Mouse (Mus musculus): Measurements from ENCODE around the gene Gm20547. TPM values are rescaled to one million over a fixed set of nuclear protein-coding genes. Genes with fewer than 3 reads are reported as not detected.

Gm20547 gene
- polyA plus RNA-seq, 1 experiment from 2014 or later: not detected

DNA sequence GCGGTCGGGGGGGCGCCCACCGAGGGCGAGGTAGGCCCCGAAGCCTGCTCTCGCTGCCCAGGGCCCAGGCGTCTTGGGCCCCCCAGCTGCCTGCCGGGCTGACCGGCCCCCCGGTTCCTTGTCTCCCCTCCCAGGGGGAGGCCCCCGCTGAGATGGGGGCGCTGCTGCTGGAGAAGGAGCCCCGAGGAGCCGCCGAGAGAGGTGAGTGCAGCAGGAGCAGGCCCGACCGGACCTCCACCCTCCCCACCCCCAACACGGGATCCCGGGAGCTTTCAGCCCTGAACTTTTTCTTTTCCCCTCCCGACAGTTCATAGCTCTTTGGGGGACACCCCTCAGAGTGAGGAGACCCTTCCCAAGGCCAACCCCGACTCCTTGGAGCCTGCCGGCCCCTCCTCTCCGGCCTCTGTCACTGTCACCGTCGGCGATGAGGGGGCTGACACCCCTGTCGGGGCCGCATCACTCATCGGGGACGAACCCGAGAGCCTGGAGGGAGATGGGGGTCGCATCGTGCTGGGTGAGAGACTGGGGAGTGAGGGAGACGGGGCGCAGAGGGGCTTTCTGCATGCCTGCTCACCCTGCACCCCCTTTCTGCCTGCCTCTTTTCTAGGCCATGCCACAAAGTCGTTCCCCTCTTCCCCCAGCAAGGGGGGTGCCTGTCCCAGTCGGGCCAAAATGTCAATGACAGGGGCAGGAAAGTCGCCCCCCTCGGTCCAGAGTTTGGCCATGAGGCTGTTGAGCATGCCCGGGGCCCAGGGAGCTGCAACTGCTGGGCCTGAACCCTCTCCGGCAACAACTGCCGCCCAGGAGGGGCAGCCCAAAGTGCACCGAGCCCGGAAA, 17.4 kb upstream of the Gm20547 start:
- 1% methylated on average over 34 of the region's 45 CpGs for WGBS
- ATAC-seq (ENCODE audit: low FRiP score, low TSS enrichment): no peak
- Histone ChIP-seq H3K36me3 (ENCODE audit: control insufficient read depth, insufficient read depth, low read length) (peaks cover 26% of the 10 kb centered on the region), H3K9ac (ENCODE audit: low read depth, low read length) (peak overlapping the region; percentile 93), H3K4me1 (ENCODE audit: control insufficient read depth, insufficient read depth, low read length) (peaks cover 13% of the 10 kb centered on the region), H3K4me3 (ENCODE audit: low read length) (peak overlapping the region; percentile 92), H3K27ac (ENCODE audit: low read depth, low read length) (peak overlapping the region; percentile 97), H3K27me3 (ENCODE audit: control insufficient read depth, insufficient read depth, low read length) (no peaks in the 10 kb centered on the region), H3K9me3 (ENCODE audit: control insufficient read depth, low read length) (no peaks in the 10 kb centered on the region), H3K4me2 (replicated peaks; ENCODE audit: low read depth, low read length) (peak overlapping the region; percentile 90)

DNA sequence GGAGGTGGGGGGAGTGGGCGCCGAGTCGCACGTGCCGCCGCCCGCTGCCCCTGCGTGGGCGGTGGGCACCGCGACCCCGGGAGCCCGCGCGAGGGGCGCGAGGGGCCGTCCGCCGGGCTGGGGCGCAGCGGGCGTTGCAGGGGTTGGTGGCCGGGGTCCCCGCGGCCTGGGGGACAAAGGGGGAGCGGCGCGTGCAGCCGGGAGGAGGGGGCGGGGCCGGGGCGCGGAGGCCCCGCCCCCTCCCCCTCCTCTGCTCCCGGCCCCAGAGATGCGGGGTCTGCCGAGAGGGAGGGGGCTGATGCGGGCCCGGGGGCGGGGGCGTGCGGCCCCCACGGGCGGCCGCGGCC, 16.8 kb upstream of the Gm20547 start:
- Histone ChIP-seq H3K9me3 (ENCODE audit: control insufficient read depth, low read length) (no peaks in the 10 kb centered on the region), H3K36me3 (ENCODE audit: control insufficient read depth, insufficient read depth, low read length) (peaks cover 24% of the 10 kb centered on the region), H3K4me1 (ENCODE audit: control insufficient read depth, insufficient read depth, low read length) (peaks cover 13% of the 10 kb centered on the region), H3K4me3 (ENCODE audit: low read length) (peak overlapping the region; percentile 92), H3K27ac (ENCODE audit: low read depth, low read length) (peak overlapping the region; percentile 97), H3K9ac (ENCODE audit: low read depth, low read length) (peak overlapping the region; percentile 93), H3K4me2 (replicated peaks; ENCODE audit: low read depth, low read length) (peak overlapping the region; percentile 90), H3K27me3 (ENCODE audit: control insufficient read depth, insufficient read depth, low read length) (no peaks in the 10 kb centered on the region)
- WGBS: 0% methylated on average over 18 of the region's 47 CpGs
- no peak for ATAC-seq (ENCODE audit: low FRiP score, low TSS enrichment)

DNA sequence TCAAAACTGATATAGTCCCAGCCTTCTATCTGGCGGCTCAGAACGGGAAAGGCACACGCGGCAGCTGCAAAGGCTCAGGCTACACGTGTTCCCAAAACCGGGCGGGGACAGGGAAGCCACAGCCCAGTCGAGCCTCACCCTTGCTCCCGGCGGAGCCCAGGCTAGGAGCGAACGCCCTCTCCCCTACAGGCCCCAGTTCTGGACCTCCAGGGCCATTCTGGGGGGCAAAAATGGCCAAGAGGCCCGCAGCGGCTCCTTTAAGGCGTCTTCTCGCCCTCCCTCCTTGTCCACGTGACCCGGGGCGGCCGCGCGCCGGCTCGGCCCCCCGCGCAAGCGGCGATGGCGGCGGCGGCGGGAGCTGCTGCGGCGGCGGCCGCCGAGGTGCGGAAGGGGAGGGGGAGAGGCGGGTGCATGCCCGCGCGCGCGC, 16.3 kb upstream of the Gm20547 start, which contains the start of the genes C2 and Ehmt2:
Gene C2, minus strand, starts transcription at position 106 of the 427 bp plus-strand sequence.
Gene Ehmt2, plus strand, starts transcription at position 310 of the 427 bp plus-strand sequence.
- Histone ChIP-seq H3K4me2 (replicated peaks; ENCODE audit: low read depth, low read length) (peak within 1 kb of the TSS; percentile 90), H3K9ac (ENCODE audit: low read depth, low read length) (peak within 1 kb of the TSS; percentile 93), H3K36me3 (ENCODE audit: control insufficient read depth, insufficient read depth, low read length) (peaks cover 19% of the 10 kb centered on the region), H3K4me3 (ENCODE audit: low read length) (peak within 1 kb of the TSS; percentile 92), H3K27me3 (ENCODE audit: control insufficient read depth, insufficient read depth, low read length) (no peaks in the 10 kb centered on the region), H3K9me3 (ENCODE audit: control insufficient read depth, low read length) (no peaks in the 10 kb centered on the region), H3K4me1 (ENCODE audit: control insufficient read depth, insufficient read depth, low read length) (peaks cover 13% of the 10 kb centered on the region), H3K27ac (ENCODE audit: low read depth, low read length) (peak within 1 kb of the TSS; percentile 97)
- under 1% methylated on average over 32 of the region's 44 CpGs for WGBS
- ATAC-seq (ENCODE audit: low FRiP score, low TSS enrichment): peak; percentile 53

DNA sequence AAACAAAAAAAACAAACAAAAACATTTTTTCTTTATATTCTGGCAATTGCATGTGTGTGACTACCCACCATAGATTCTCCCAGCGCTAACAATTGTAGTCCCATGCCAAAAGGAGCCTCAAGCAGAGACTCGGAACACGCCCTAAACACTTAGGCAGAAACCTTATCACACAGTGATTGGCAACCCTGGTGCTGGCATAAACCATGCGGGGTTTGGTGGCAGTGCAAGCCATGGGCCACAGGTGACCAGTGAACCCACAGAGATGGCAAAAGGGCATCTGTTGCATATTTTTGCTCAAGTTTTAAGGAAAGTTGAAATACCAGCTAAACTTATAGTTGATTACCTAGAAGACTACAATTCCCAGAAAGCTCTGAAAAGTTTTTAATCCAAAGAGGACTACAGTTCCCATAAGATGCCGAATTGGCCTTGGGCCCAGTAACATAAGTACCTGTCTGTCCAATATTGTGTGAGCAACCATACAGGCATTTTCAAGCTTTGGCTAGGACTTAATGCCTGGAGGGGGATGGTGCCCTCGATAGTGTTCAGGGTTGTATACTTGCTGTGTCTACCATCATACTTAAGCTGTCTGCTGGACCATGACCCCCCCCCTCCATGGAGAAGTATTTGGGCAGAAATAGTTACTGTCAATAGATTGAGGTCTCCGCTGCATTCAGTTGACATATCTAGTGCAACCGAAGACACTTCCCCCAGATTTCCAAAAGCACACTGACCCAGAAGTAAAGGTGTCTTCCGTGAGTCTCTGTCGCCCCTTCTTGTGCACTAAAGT, 15.7 kb upstream of the Gm20547 start:
- no peaks in the 10 kb centered on the region for H3K9me3 ChIP-seq (ENCODE audit: control insufficient read depth, low read length)
- H3K27me3 ChIP-seq (ENCODE audit: control insufficient read depth, insufficient read depth, low read length): no peaks in the 10 kb centered on the region
- H3K4me2 ChIP-seq (replicated peaks; ENCODE audit: low read depth, low read length): peak overlapping the region; percentile 90
- peak overlapping the region; percentile 92 for H3K4me3 ChIP-seq (ENCODE audit: low read length)
- H3K9ac ChIP-seq (ENCODE audit: low read depth, low read length): peak overlapping the region; percentile 93
- H3K4me1 ChIP-seq (ENCODE audit: control insufficient read depth, insufficient read depth, low read length): peaks cover 10% of the 10 kb centered on the region
- ATAC-seq (ENCODE audit: low FRiP score, low TSS enrichment): no peak
- H3K36me3 ChIP-seq (ENCODE audit: control insufficient read depth, insufficient read depth, low read length): peaks cover 13% of the 10 kb centered on the region
- H3K27ac ChIP-seq (ENCODE audit: low read depth, low read length): peak overlapping the region; percentile 97
- 16% methylated on average over 10 of the region's 10 CpGs for WGBS

DNA sequence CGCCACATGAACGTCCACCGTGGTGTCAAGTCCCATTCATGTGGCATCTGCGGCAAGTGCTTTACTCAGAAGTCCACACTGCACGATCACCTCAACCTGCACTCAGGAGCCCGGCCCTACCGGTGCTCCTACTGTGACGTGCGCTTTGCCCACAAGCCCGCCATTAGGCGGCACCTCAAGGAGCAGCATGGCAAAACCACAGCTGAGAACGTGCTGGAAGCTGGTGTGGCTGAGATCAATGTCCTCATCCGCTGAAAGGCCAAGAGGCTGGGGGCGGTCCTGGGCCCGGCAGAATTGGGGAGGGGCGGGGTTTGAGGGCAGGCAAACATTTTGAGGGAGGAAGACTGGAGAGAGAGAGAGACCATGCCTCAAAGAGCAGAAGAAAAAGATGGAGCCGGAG, 14.5 kb upstream of the Gm20547 start:
- Histone ChIP-seq H3K27ac (ENCODE audit: low read depth, low read length) (no peak overlapping the region), H3K27me3 (ENCODE audit: control insufficient read depth, insufficient read depth, low read length) (no peaks in the 10 kb centered on the region), H3K4me3 (ENCODE audit: low read length) (no peak overlapping the region), H3K4me1 (ENCODE audit: control insufficient read depth, insufficient read depth, low read length) (peaks cover 10% of the 10 kb centered on the region), H3K4me2 (replicated peaks; ENCODE audit: low read depth, low read length) (peak overlapping the region; percentile 8; the same call in 1 of the 2 replicates), H3K36me3 (ENCODE audit: control insufficient read depth, insufficient read depth, low read length) (peaks cover 7% of the 10 kb centered on the region), H3K9me3 (ENCODE audit: control insufficient read depth, low read length) (no peaks in the 10 kb centered on the region), H3K9ac (ENCODE audit: low read depth, low read length) (no peak overlapping the region)
- ATAC-seq (ENCODE audit: low FRiP score, low TSS enrichment): no peak
- WGBS: 87% methylated on average over 17 of the region's 17 CpGs

DNA sequence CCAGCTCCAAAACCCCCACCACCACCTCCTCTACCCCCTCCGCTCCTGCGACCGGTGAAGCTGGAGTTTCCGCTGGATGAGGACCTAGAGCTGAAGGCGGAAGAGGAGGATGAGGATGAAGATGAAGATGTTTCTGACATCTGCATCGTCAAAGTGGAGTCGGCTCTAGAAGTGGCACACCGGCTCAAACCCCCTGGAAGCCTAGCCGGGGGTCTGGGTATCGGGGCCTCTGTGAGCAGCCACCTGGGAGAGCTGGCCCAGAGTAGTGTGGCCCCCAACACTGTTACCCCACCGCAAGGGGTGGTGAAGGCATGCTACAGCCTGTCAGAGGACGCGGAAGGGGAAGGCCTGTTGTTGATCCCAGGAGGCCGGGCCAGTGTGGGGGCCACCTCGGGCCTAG, 13.9 kb upstream of the Gm20547 start:
- peak overlapping the region; percentile 79 for H3K4me2 ChIP-seq (replicated peaks; ENCODE audit: low read depth, low read length)
- H3K4me3 ChIP-seq (ENCODE audit: low read length): peak overlapping the region; percentile 53
- peaks cover 10% of the 10 kb centered on the region for H3K4me1 ChIP-seq (ENCODE audit: control insufficient read depth, insufficient read depth, low read length)
- H3K36me3 ChIP-seq (ENCODE audit: control insufficient read depth, insufficient read depth, low read length): peaks cover 7% of the 10 kb centered on the region
- no peak for ATAC-seq (ENCODE audit: low FRiP score, low TSS enrichment)
- H3K9me3 ChIP-seq (ENCODE audit: control insufficient read depth, low read length): no peaks in the 10 kb centered on the region
- 93% methylated on average over 15 of the region's 15 CpGs for WGBS
- peak overlapping the region; percentile 78; the same call in 1 of the 2 replicates for H3K9ac ChIP-seq (ENCODE audit: low read depth, low read length)
- peak overlapping the region; percentile 75; the same call in 1 of the 2 replicates for H3K27ac ChIP-seq (ENCODE audit: low read depth, low read length)
- H3K27me3 ChIP-seq (ENCODE audit: control insufficient read depth, insufficient read depth, low read length): no peaks in the 10 kb centered on the region

DNA sequence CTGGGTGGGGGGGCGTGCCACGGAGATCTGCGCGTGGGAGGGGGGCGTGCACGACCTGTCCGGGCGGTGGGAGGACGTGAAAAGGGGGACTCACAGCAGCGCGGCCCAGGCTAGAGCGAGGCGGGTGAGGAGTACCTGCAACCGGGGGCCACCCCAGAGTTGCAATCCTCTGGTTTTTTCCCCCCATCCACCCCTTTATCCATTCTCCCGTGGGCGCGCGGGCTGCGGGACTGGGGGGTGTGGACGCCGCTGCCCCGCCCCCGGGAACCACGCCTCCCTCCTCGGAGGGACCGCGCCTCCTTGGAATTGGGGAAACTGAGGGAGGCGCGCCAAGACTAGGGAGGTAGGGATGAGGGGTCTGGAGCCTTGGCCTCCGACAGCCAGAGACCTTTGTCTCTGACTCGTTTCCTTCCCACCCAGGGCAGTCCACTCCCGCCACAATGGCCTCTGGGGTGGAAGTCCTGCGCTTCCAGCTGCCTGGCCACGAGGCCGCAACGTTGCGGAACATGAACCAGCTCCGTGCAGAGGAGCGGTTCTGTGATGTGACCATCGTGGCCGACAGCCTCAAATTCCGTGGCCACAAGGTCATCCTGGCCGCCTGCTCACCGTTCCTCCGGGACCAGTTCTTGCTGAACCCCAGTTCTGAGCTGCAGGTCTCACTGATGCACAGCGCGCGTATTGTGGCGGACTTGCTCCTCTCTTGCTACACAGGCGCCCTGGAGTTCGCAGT, 13.1 kb upstream of the Gm20547 start:
- H3K27ac ChIP-seq (ENCODE audit: low read depth, low read length): peak overlapping the region; percentile 75
- whole genome bisulfite sequencing: 6% methylated on average over 49 of the region's 51 CpGs
- H3K27me3 ChIP-seq (ENCODE audit: control insufficient read depth, insufficient read depth, low read length): no peaks in the 10 kb centered on the region
- H3K36me3 ChIP-seq (ENCODE audit: control insufficient read depth, insufficient read depth, low read length): peaks cover 7% of the 10 kb centered on the region
- H3K9ac ChIP-seq (ENCODE audit: low read depth, low read length): peak overlapping the region; percentile 78
- H3K4me2 ChIP-seq (replicated peaks; ENCODE audit: low read depth, low read length): peak overlapping the region; percentile 79
- peak; percentile 21 for ATAC-seq (ENCODE audit: low FRiP score, low TSS enrichment)
- no peaks in the 10 kb centered on the region for H3K9me3 ChIP-seq (ENCODE audit: control insufficient read depth, low read length)
- peaks cover 10% of the 10 kb centered on the region for H3K4me1 ChIP-seq (ENCODE audit: control insufficient read depth, insufficient read depth, low read length)
- H3K4me3 ChIP-seq (ENCODE audit: low read length): peak overlapping the region; percentile 53

DNA sequence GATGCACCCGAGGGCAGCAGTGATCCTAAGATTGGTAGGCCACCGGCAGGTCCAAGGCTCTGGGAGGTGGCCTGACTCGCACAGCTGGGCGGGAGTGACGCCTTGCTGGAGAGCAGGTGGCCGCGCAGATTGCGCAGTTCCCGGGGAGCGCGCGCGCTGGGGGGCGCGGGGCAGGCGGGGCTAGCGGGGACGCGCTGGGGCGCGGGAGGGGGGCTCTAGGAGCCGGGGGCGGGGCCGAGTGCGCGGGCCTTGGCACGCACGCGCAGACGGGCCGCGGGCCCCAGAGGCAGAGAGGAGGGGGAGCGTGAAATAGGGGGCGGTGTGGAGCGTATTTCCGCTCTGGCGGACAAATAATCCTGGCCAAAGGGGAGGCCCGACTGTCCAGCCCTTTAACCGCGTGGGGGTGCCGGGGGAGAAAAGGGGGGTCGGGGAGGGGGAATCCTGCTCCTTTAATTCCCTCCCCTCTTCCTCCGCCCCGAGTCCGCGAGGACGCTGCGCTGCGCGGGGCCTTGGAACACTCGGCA, 12.3 kb upstream of the Gm20547 start:
- peak overlapping the region; percentile 78 for H3K9ac ChIP-seq (ENCODE audit: low read depth, low read length)
- H3K27ac ChIP-seq (ENCODE audit: low read depth, low read length): peak overlapping the region; percentile 75
- WGBS: under 1% methylated on average over 42 of the region's 51 CpGs
- peaks cover 10% of the 10 kb centered on the region for H3K4me1 ChIP-seq (ENCODE audit: control insufficient read depth, insufficient read depth, low read length)
- H3K4me3 ChIP-seq (ENCODE audit: low read length): peak overlapping the region; percentile 53
- H3K27me3 ChIP-seq (ENCODE audit: control insufficient read depth, insufficient read depth, low read length): no peaks in the 10 kb centered on the region
- peak; percentile 92 for ATAC-seq (ENCODE audit: low FRiP score, low TSS enrichment)
- H3K36me3 ChIP-seq (ENCODE audit: control insufficient read depth, insufficient read depth, low read length): peaks cover 7% of the 10 kb centered on the region
- H3K9me3 ChIP-seq (ENCODE audit: control insufficient read depth, low read length): no peaks in the 10 kb centered on the region
- H3K4me2 ChIP-seq (replicated peaks; ENCODE audit: low read depth, low read length): peak overlapping the region; percentile 79
